Mouse (Mus musculus) left cerebral cortex, adult 2 months (tissue): ENCODE measurements around the gene Abhd2. TPM values are rescaled to one million over a fixed set of nuclear protein-coding genes. Genes with fewer than 3 reads are reported as not detected.
A peak's percentile ranks its signal among the peaks of the same experiment; 100 is the strongest.

Experiments used
- DNase-seq, 2 experiments: peaks; one replicate each; pipeline ENCODE4 v3.0.0; 2021 to 2022; ENCODE audit warnings: low spot score in 2 of 2, mixed read lengths in 1 of 2; ENCODE audit errors: extremely low spot score in 1 of 2
- H3K27ac ChIP-seq: fragments of 200-600 bp; 2 replicates; pipeline ENCODE4 v1.8.1; 2022
- H3K4me3 ChIP-seq: fragments of 200-600 bp; 2 replicates; pipeline ENCODE4 v1.8.1; 2022
- CTCF ChIP-seq: fragments of 200-600 bp; IDR thresholded peaks from 2 replicates; pipeline ENCODE4 v1.8.1; 2022; ENCODE audit warnings: antibody characterized with exemption, mild to moderate bottlenecking, moderate library complexity
- intact Hi-C: fragments of 180-260 bp; cut with DNase I; formaldehyde crosslinking; loops from one replicate; pipeline ENCODE4 v1.15.1; 2025
- total RNA-seq, 2 experiments: library from RNA; stranded (reverse); gene quantifications; 2 replicates each; pipeline ENCODE4 v1.2.3; 2021

Abhd2 gene
- total RNA-seq, 2 experiments from 2014 or later, result 103 to 116 TPM

DNA sequence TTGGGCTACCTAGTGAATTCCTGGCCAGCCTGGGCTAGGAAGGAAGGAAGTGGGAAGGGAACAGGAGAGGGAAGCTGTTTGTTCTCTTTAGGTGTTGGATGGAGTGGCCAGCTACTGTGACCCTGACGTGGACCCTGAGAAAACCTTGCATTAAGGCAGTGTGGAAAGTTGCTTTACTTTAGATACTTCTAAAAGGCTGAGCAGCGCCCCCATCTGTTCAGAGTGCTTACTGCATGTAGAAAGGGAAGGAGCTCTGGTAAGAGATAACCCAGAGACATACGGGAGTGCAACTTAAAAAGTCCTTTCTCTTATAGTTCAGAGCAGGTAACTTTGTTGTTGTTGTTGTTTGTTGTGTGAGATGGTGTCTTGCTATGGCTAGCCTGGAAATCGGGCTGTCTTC is 72.9 kb downstream of the Abhd2 start:
- TF ChIP-seq CTCF, result peak; percentile 78
- H3K4me3 ChIP-seq, result no peak overlapping the region
- intact Hi-C loops, result loop anchor here (5.0 kb wide), 1 partner anchor 424 kb away; no protein-coding TSS in a partner anchor
- peak overlapping the region; percentile 25; the same call in 1 of the 2 replicates for H3K27ac ChIP-seq
- no peak for DNase-seq

GRCm38 (mm10) chr7:79346555-79347075 is 73.6 kb downstream of the Abhd2 start:
- H3K27ac ChIP-seq, result peak overlapping the region; percentile 76
- intact Hi-C loops, result loop anchor here (5.0 kb wide), 1 partner anchor 424 kb away; no protein-coding TSS in a partner anchor
- TF ChIP-seq CTCF, result no peak
- H3K4me3 ChIP-seq, result no peak overlapping the region
- no peak for DNase-seq

DNA sequence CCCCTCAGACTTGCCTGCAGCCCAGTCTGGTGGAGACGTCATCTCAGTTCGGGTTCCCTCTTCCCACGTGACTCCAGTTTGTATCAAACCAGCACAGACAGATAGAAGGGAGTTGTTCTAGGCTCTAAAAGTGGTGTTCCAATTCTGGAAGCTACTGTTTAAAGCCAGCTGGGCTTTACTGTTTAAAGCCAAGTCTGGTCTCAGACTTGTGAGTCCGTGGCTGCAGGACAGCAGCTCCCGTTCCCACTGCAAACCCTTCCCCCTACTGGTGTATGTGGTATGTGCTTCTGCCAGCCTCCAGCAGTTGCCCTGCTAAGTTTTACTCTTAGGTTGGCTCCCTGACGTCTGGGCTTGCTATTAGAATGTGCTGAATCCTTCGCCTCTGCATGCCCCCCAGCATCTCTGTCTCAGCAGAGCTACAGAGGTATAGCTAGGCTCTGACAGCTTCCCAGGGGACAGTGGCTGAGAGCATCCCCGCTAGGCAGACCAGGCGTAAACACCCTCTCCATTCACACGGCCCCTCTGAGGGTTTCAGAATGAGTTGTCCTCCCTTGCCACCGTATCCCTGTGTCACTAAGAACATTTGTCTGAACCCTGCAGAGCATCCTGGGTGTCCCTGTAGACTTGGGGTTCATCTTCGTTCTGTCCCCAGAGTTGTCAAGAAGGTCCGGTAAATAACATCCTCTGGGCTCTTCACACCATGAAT is 74.3 kb downstream of the Abhd2 start:
- intact Hi-C loops, result loop anchor here (5.0 kb wide), 1 partner anchor 425 kb away; no protein-coding TSS in a partner anchor
- Histone ChIP-seq H3K4me3 (no peak overlapping the region), H3K27ac (peak overlapping the region; percentile 76)
- peak; percentile 45 for TF ChIP-seq CTCF
- DNase-seq, result no peak

- intact Hi-C loops, result loop anchor here (5.0 kb wide), 1 partner anchor 427 kb away; no protein-coding TSS in a partner anchor
- peak overlapping the region; percentile 87 for H3K27ac ChIP-seq
- no peak for TF ChIP-seq CTCF
These were observed 75.8 kb downstream of the Abhd2 start for GRCm38 (mm10) chr7:79348816-79349215.

GRCm38 (mm10) chr7:79349738-79350386 is 76.9 kb downstream of the Abhd2 start:
- H3K27ac ChIP-seq, result peak overlapping the region; percentile 87
- intact Hi-C loops, result loop anchor here (1.0 to 5.0 kb wide), 3 partner anchors 104 to 428 kb away; no protein-coding TSS in a partner anchor
- H3K4me3 ChIP-seq, result no peak overlapping the region
- peak; percentile 81 to 82 for DNase-seq
- peak; percentile 88 for TF ChIP-seq CTCF

More at GRCm38 (mm10) chr7:79348816-79349215, 75.8 kb downstream of the Abhd2 start:
- DNase-seq, result no peak
- H3K4me3 ChIP-seq, result no peak overlapping the region

- Histone ChIP-seq H3K4me3 (no peak overlapping the region), H3K27ac (peak overlapping the region; percentile 84)
- DNase-seq, result peak; percentile 83
- intact Hi-C loops, result loop anchor here (2.0 kb wide), 1 partner anchor 88 kb away; no protein-coding TSS in a partner anchor
- TF ChIP-seq CTCF, result no peak; the same call in 1 of the 2 replicates
These were observed 85.6 kb downstream of the Abhd2 start for GRCm38 (mm10) chr7:79358350-79359182.

DNA sequence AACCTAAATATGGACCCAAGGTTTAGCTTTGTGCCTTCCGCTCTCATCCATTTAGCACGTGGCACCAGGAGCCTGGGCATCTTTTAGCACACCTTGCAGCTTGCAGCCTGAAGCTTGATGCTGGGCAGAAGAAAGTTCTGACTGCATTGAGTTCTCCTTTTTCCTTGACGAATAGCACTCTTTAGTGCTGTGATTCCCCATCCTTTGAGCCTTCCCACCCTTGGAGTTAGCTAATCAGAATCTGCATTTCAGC is 86.1 kb downstream of the Abhd2 start:
- DNase-seq, result no peak
- Histone ChIP-seq H3K27ac (peak overlapping the region; percentile 84), H3K4me3 (no peak overlapping the region)
- no peak for TF ChIP-seq CTCF
- intact Hi-C loops, result loop anchor here (2.0 kb wide), 1 partner anchor 88 kb away; no protein-coding TSS in a partner anchor

GRCm38 (mm10) chr7:79360056-79360455 is 87.1 kb downstream of the Abhd2 start:
- TF ChIP-seq CTCF, result no peak
- Histone ChIP-seq H3K27ac (peak overlapping the region; percentile 84), H3K4me3 (no peak overlapping the region)
- DNase-seq, result no peak
- intact Hi-C loops, result no loop called here

GRCm38 (mm10) chr7:79362208-79362607 is 89.2 kb downstream of the Abhd2 start:
- intact Hi-C loops, result no loop called here
- Histone ChIP-seq H3K27ac (peak overlapping the region; percentile 79), H3K4me3 (no peak overlapping the region)
- DNase-seq, result no peak
- TF ChIP-seq CTCF, result no peak

- intact Hi-C loops, result no loop called here
- H3K27ac ChIP-seq, result peak overlapping the region; percentile 79
- DNase-seq, result no peak
- no peak for TF ChIP-seq CTCF
- H3K4me3 ChIP-seq, result no peak overlapping the region
These were observed 89.8 kb downstream of the Abhd2 start for GRCm38 (mm10) chr7:79362830-79363229.

DNA sequence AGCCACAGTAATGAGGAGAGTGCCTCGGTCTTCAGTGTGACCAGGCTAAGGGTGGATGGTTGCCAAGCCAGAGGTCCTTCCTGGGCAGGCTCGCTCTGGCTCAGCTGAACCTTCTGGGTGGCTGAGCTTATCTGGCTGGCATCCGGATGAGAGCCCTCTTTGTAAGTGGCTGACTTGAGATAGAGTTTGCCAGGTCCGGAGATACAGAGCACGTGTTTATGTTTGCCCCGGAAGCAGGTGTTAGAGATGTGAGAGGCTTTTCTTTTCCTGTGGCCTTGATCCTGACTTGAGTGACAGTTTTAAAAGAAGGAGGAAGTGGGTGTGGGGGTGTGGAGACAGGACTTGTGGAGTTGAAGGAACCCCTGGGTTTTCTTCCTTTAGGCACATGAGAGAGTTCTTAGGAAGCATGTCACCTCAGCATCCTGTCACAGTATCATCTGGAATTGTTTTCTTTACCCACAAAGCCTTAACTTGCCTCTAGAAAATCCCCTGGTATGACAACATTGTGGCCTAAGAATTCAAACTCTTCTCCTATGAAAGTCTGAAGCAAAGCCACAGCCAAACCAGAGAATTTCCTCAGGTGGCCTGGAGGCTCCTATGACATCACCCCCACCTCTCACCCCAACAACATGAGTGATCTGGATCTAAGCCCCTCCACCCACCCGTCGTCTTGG is 90.5 kb downstream of the Abhd2 start:
- TF ChIP-seq CTCF, result no peak
- Histone ChIP-seq H3K27ac (peak overlapping the region; percentile 79), H3K4me3 (no peak overlapping the region)
- no peak for DNase-seq
- intact Hi-C loops, result no loop called here
